In genomic region chr17:35994879-35995240, GRCm38 (mm10) we compare ENCODE assay signal across 8 mouse cellular contexts. TPM values are rescaled to one million over a fixed set of nuclear protein-coding genes. Genes with fewer than 3 reads are reported as not detected.
DNase-seq lines count a peak whose midpoint lies in the region; ATAC-seq lines count a peak whose summit lies in the region.

No protein-coding gene starts in this region.

- WGBS in heart, embryonic 16.5 days = 4% methylated on average over 14 of the region's 14 CpGs
- 5% methylated on average over 14 of the region's 14 CpGs for WGBS in hindbrain, embryonic 12.5 days
- 3% methylated on average over 14 of the region's 14 CpGs for WGBS in midbrain, embryonic 14.5 days

- no peaks in the 10 kb centered on the region for H3K36me3 ChIP-seq in heart, embryonic 16.5 days (ENCODE audit: control insufficient read depth, insufficient read depth)
- 0 out of 2 replicates have a peak, but pooled peaks cover under 1% of the 10 kb centered on the region for H3K36me3 ChIP-seq in hindbrain, embryonic 12.5 days
- H3K36me3 ChIP-seq in midbrain, embryonic 14.5 days (ENCODE audit: control insufficient read depth, insufficient read depth, low read length) = peaks cover 2% of the 10 kb centered on the region; the same call in 1 of the 2 replicates

- DNase-seq in heart, postnatal 14 days = no peak
- DNase-seq in MN1 (ENCODE audit: low spot score) = peak; percentile 47
- DNase-seq in midbrain, embryonic 14.5 days = peak; percentile 26
- no peak for DNase-seq in yolk sac, embryonic 10.5 days (ENCODE audit: low spot score)
- no peak for DNase-seq in kidney, postnatal 4 days

- H3K4me3 ChIP-seq in heart, embryonic 16.5 days (ENCODE audit: low read length) = peak overlapping the region; percentile 81
- peak overlapping the region; percentile 62 for H3K4me3 ChIP-seq in hindbrain, embryonic 12.5 days
- H3K4me3 ChIP-seq in midbrain, embryonic 14.5 days (replicated peaks; ENCODE audit: low read depth, low read length) = peak overlapping the region; percentile 55

- no peaks in the 10 kb centered on the region for H3K27me3 ChIP-seq in heart, embryonic 16.5 days (ENCODE audit: control insufficient read depth, insufficient read depth, low read length)
- H3K27me3 ChIP-seq in hindbrain, embryonic 12.5 days = no peaks in the 10 kb centered on the region
- H3K27me3 ChIP-seq in midbrain, embryonic 14.5 days (ENCODE audit: control insufficient read depth, insufficient read depth, low read length) = no peaks in the 10 kb centered on the region

- H3K9ac ChIP-seq in heart, embryonic 16.5 days (ENCODE audit: low read length) = peak overlapping the region; percentile 75
- H3K9ac ChIP-seq in hindbrain, embryonic 12.5 days = peak overlapping the region; percentile 74
- peak overlapping the region; percentile 64 for H3K9ac ChIP-seq in midbrain, embryonic 14.5 days (replicated peaks; ENCODE audit: low read length)

- H3K9me3 ChIP-seq in heart, embryonic 16.5 days (replicated peaks; ENCODE audit: control insufficient read depth, low read length) = no peaks in the 10 kb centered on the region
- H3K9me3 ChIP-seq in hindbrain, embryonic 12.5 days (replicated peaks) = no peaks in the 10 kb centered on the region
- no peaks in the 10 kb centered on the region for H3K9me3 ChIP-seq in midbrain, embryonic 14.5 days (ENCODE audit: control insufficient read depth, low read length)

- peak overlapping the region; percentile 69 for H3K27ac ChIP-seq in heart, embryonic 16.5 days (ENCODE audit: low read length)
- peak overlapping the region; percentile 62; the same call in 1 of the 2 replicates for H3K27ac ChIP-seq in hindbrain, embryonic 12.5 days
- peak overlapping the region; percentile 74; the same call in 1 of the 2 replicates for H3K27ac ChIP-seq in midbrain, embryonic 14.5 days (replicated peaks; ENCODE audit: low read depth, low read length)

- H3K4me2 ChIP-seq in heart, embryonic 16.5 days (ENCODE audit: low read depth, low read length) = peak overlapping the region; percentile 94
- H3K4me2 ChIP-seq in hindbrain, embryonic 12.5 days (replicated peaks) = peak overlapping the region; percentile 68
- peak overlapping the region; percentile 72 for H3K4me2 ChIP-seq in midbrain, embryonic 14.5 days (ENCODE audit: low read length)

- intact Hi-C loops in heart, postnatal 14 days (cut with DNase I) = loop anchor here (5.0 kb wide), 3 partner anchors 168 to 253 kb away; partner anchors contain the start of gene H2-T3

- no peak for ATAC-seq in heart, embryonic 16.5 days (replicated peaks; ENCODE audit: extremely low read depth, insufficient read depth, low FRiP score)
- no peak for ATAC-seq in hindbrain, embryonic 12.5 days (ENCODE audit: low FRiP score)
- no peak for ATAC-seq in midbrain, embryonic 14.5 days (ENCODE audit: low FRiP score, low TSS enrichment)
- ATAC-seq in erythroid progenitor cell, adult 5-6 weeks (replicated peaks; ENCODE audit: low FRiP score, poor library complexity, severe bottlenecking) = no peak

- H3K4me1 ChIP-seq in heart, embryonic 16.5 days (ENCODE audit: control insufficient read depth, insufficient read depth, low read length) = peaks cover 20% of the 10 kb centered on the region
- peaks cover 16% of the 10 kb centered on the region for H3K4me1 ChIP-seq in hindbrain, embryonic 12.5 days
- peaks cover 4% of the 10 kb centered on the region; the same call in 1 of the 2 replicates for H3K4me1 ChIP-seq in midbrain, embryonic 14.5 days (ENCODE audit: control insufficient read depth, insufficient read depth, low read length)

RNA-seq across cellular contexts. Expression of gene Prr3, which starts 14.8 kb away (rescaled TPM):
- 13.5 and 15.6 TPM in 2 replicates for polyA plus RNA-seq in heart, embryonic 16.5 days (2015; fragmentation: Nextera tagmentation; extraction: Ambion mirVana)
- total RNA-seq in heart, postnatal 14 days (2021) = 1 to 10 TPM; 4.6 to 4.7 TPM
- 53.4 and 61.0 TPM in 2 replicates for polyA plus RNA-seq in hindbrain, embryonic 12.5 days (2016; fragmentation: Nextera tagmentation; extraction: Ambion mirVana)
- 80.3 and 87.3 TPM in 2 replicates for polyA plus RNA-seq in midbrain, embryonic 14.5 days (2014; fragmentation: Nextera tagmentation; extraction: Ambion mirVana)
- total RNA-seq in erythroid progenitor cell, adult 5-6 weeks (2015; ENCODE audit: low replicate concordance) = 5.4 and 6.5 TPM in 2 replicates
- 4.6 TPM in 1 of 2 replicates, not detected in the other for total RNA-seq in erythroid progenitor cell, adult 5-6 weeks (2017; ENCODE audit: low replicate concordance)

RNA-seq across cellular contexts. Expression of gene Gnl1, which starts 15.2 kb away (rescaled TPM):
- polyA plus RNA-seq in heart, embryonic 16.5 days (2015; fragmentation: Nextera tagmentation; extraction: Ambion mirVana) = 34.5 and 36.6 TPM in 2 replicates
- 10 to 100 TPM; 23.0 to 26.1 TPM for total RNA-seq in heart, postnatal 14 days (2021)
- polyA plus RNA-seq in hindbrain, embryonic 12.5 days (2016; fragmentation: Nextera tagmentation; extraction: Ambion mirVana) = 54.9 and 57.7 TPM in 2 replicates
- polyA plus RNA-seq in midbrain, embryonic 14.5 days (2014; fragmentation: Nextera tagmentation; extraction: Ambion mirVana) = 42.4 and 49.6 TPM in 2 replicates
- 1.3 and 4.3 TPM in 2 replicates for total RNA-seq in erythroid progenitor cell, adult 5-6 weeks (2015; ENCODE audit: low replicate concordance)
- total RNA-seq in erythroid progenitor cell, adult 5-6 weeks (2017; ENCODE audit: low replicate concordance) = 3.3 and 4.9 TPM in 2 replicates

RNA-seq across cellular contexts. Expression of gene Abcf1, which starts 25.3 kb away (rescaled TPM):
- 63.2 and 66.5 TPM in 2 replicates for polyA plus RNA-seq in heart, embryonic 16.5 days (2015; fragmentation: Nextera tagmentation; extraction: Ambion mirVana)
- total RNA-seq in heart, postnatal 14 days (2021) = 10 to 100 TPM; 65.2 TPM
- 109 and 119 TPM in 2 replicates for polyA plus RNA-seq in hindbrain, embryonic 12.5 days (2016; fragmentation: Nextera tagmentation; extraction: Ambion mirVana)
- 64.9 and 82.4 TPM in 2 replicates for polyA plus RNA-seq in midbrain, embryonic 14.5 days (2014; fragmentation: Nextera tagmentation; extraction: Ambion mirVana)
- total RNA-seq in erythroid progenitor cell, adult 5-6 weeks (2015; ENCODE audit: low replicate concordance) = 26.3 and 36.9 TPM in 2 replicates
- 120 and 139 TPM in 2 replicates for total RNA-seq in erythroid progenitor cell, adult 5-6 weeks (2017; ENCODE audit: low replicate concordance)

RNA-seq across cellular contexts. Expression of gene H2-T24, which starts 25.5 kb away (rescaled TPM):
- 1.8 and 2.5 TPM in 2 replicates for polyA plus RNA-seq in heart, embryonic 16.5 days (2015; fragmentation: Nextera tagmentation; extraction: Ambion mirVana)
- 1 to 10 TPM; 4.7 to 6.0 TPM for total RNA-seq in heart, postnatal 14 days (2021)
- 5.5 and 5.6 TPM in 2 replicates for polyA plus RNA-seq in hindbrain, embryonic 12.5 days (2016; fragmentation: Nextera tagmentation; extraction: Ambion mirVana)
- polyA plus RNA-seq in midbrain, embryonic 14.5 days (2014; fragmentation: Nextera tagmentation; extraction: Ambion mirVana) = 7.4 and 9.8 TPM in 2 replicates
- 84.3 and 115 TPM in 2 replicates for total RNA-seq in erythroid progenitor cell, adult 5-6 weeks (2015; ENCODE audit: low replicate concordance)
- 293 and 328 TPM in 2 replicates for total RNA-seq in erythroid progenitor cell, adult 5-6 weeks (2017; ENCODE audit: low replicate concordance)

RNA-seq across cellular contexts. Expression of gene H2-T23, which starts 37.8 kb away (rescaled TPM):
- polyA plus RNA-seq in heart, embryonic 16.5 days (2015; fragmentation: Nextera tagmentation; extraction: Ambion mirVana) = 9.6 and 19.7 TPM in 2 replicates
- total RNA-seq in heart, postnatal 14 days (2021) = 10 to 100 TPM; 23.2 to 24.0 TPM
- 4.5 and 5.1 TPM in 2 replicates for polyA plus RNA-seq in hindbrain, embryonic 12.5 days (2016; fragmentation: Nextera tagmentation; extraction: Ambion mirVana)
- 4.4 TPM in 2 replicates for polyA plus RNA-seq in midbrain, embryonic 14.5 days (2014; fragmentation: Nextera tagmentation; extraction: Ambion mirVana)
- 109 and 146 TPM in 2 replicates for total RNA-seq in erythroid progenitor cell, adult 5-6 weeks (2015; ENCODE audit: low replicate concordance)
- 93.4 and 104 TPM in 2 replicates for total RNA-seq in erythroid progenitor cell, adult 5-6 weeks (2017; ENCODE audit: low replicate concordance)

Comparison
In these comparisons a context has a peak if more than half of its experiments do, and no peak if none do; other contexts are left out.
1. DNase-seq: peak in MN1 (single experiment) and midbrain, embryonic 14.5 days (single experiment); none in heart, postnatal 14 days (0 of 2), yolk sac, embryonic 10.5 days (single experiment) and kidney, postnatal 4 days (0 of 2).
2. Peak in every context shown above with its lines, with median percentiles within 50 percentile points of each other: H3K27ac ChIP-seq, H3K4me2 ChIP-seq, H3K4me3 ChIP-seq and H3K9ac ChIP-seq.